Mouse (Mus musculus) olfactory bulb, adult 2 months (tissue): Measurements from ENCODE around the gene Mrpl46.

Experiments
- CTCF ChIP-seq: fragments of 200-500 bp; IDR thresholded peaks from 2 replicates; pipeline ENCODE4 v1.5.1; 2012; ENCODE audit warnings: low read depth, mild to moderate bottlenecking, low read length, moderate library complexity; ENCODE audit not compliant: insufficient read depth
- POLR2A ChIP-seq: fragments of 200-500 bp; IDR thresholded peaks from 2 replicates; pipeline ENCODE4 v1.6.1; 2012; ENCODE audit warnings: mild to moderate bottlenecking, low read depth, low read length, moderate library complexity; ENCODE audit not compliant: insufficient read depth

GRCm38 (mm10) chr7:78787793-78788380 lies 4.6 kb upstream of the Mrpl46 start:
- TF ChIP-seq CTCF (no peak), POLR2A (no peak)
